Mouse (Mus musculus): Measurements from ENCODE around the gene Hk3.

DNA sequence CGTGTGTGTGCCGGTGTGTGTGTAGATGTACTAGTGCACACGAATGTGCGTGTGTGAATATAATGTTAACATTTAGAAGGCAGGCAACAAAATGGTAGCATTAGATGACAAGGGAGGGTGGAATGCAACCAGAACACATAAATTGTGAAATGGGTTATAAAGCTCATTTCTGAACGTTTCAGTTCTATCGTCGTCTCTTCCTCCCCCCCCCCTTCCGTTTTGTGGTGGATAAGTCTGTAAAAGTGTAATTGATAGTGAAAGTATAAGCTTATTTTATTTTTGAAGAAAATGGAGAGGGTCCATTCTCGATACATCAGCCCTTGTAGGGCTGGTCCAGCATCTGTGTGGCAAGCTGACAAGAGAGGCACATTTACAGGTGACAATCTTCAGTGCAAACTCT lies 2.5 kb downstream of the Hk3 start:
- TF ChIP-seq POLR2A (IDR thresholded peaks at IDR 0.05; ENCODE audit: low read depth, low read length) (no peak), CTCF (IDR thresholded peaks at IDR 0.05; ENCODE audit: extremely low read depth, insufficient read length, insufficient replicate concordance, low read depth, low read length) (no peak)
